Mouse (Mus musculus) kidney, adult 2 months (tissue): ENCODE measurements around the gene Pus10.

Experiments
- CTCF ChIP-seq: fragments of 200-500 bp; conservative IDR thresholded peaks from 2 replicates; pipeline ENCODE4 v1.5.1; 2011; ENCODE audit warnings: low read depth, mild to moderate bottlenecking, control low read depth, low read length, moderate library complexity, mixed read lengths; ENCODE audit not compliant: insufficient read depth, insufficient read length
- POLR2A ChIP-seq: fragments of 200-500 bp; IDR thresholded peaks from one replicate; pipeline ENCODE4 v1.6.1; 2011; ENCODE audit warnings: low read depth, low read length, control low read depth

- TF ChIP-seq CTCF, result no peak
- TF ChIP-seq POLR2A, result no peak
Observed at GRCm38 (mm10) chr11:23782038-23782437, 116.6 kb downstream of the Pus10 start.
